Mouse (Mus musculus) cortical plate, adult 2 months (tissue): ENCODE results near the gene Trmu.

Experiments used
- CTCF ChIP-seq: fragments of 200-500 bp; IDR thresholded peaks from 2 replicates; pipeline ENCODE4 v1.5.1; 2011; ENCODE audit warnings: mild to moderate bottlenecking, control low read depth, low read length; ENCODE audit not compliant: insufficient read depth; ENCODE audit errors: extremely low read depth
- POLR2A ChIP-seq: fragments of 200-500 bp; IDR thresholded peaks from 2 replicates; pipeline ENCODE4 v1.6.1; 2011; ENCODE audit warnings: mild to moderate bottlenecking, low read length, control low read depth; ENCODE audit not compliant: insufficient read depth; ENCODE audit errors: extremely low read depth

DNA sequence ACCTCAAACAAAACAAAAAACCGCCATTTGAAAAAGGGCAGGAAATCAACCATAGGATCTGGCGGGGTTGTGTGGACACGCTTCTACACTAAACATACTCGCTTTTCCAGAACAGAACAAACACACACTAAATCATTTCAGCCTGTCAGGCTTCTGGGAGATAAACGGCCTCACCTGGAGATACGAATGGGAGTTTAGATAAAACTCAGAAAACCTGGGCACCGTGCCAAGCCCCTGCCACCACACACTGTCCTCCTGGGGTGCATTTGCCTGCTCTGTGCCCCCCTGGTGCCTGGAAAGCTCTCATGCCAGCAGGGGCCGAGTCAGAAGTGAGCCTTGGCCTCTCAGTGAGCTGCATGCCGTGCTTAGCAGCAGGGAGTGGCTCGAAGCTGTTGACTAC lies 30.8 kb downstream of the Trmu start:
- TF ChIP-seq CTCF (no peak), POLR2A (no peak)
